Mouse (Mus musculus) heart, postnatal 25 days (tissue): Measurements from ENCODE around the gene Dnlz. TPM values are rescaled to one million over a fixed set of nuclear protein-coding genes. Genes with fewer than 3 reads are reported as not detected.

Source experiments
- DNase-seq: peaks from one replicate; pipeline ENCODE4 v3.0.0; 2022; ENCODE audit warnings: low spot score
- intact Hi-C: fragments of 180-260 bp; cut with DNase I; formaldehyde crosslinking; loops from one replicate; pipeline ENCODE4 v1.15.1; 2025
- total RNA-seq, 2 experiments: library from RNA; stranded (reverse); gene quantifications; 2 replicates each; pipeline ENCODE4 v1.2.3; 2021

Gene Dnlz
- total RNA-seq, 2 experiments from 2014 or later: 20.0 to 21.8 TPM

GRCm38 (mm10) chr2:26306702-26307101, 45.2 kb downstream of the Dnlz start:
- DNase-seq: no peak
- intact Hi-C loops: no loop called here

DNA sequence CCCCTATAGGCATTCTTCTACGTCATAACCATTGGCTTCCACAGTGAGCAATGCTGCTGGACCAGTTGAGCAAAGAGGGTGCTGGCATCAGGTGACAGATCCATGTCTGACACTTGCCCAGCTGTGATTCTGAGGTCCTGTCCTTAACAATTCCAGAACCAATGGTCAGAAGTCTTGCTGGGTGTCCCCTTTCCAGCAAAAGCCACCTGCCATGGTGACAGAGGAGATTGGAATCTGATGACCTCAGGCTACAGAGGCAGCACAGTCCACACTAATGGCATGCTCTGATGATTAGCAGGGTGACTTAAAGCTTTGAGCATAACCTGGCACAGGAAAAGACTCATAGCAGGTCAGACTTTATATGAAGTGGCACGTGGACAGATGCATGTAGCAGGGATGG, 46.4 kb downstream of the Dnlz start:
- intact Hi-C loops: no loop called here
- DNase-seq: no peak

DNA sequence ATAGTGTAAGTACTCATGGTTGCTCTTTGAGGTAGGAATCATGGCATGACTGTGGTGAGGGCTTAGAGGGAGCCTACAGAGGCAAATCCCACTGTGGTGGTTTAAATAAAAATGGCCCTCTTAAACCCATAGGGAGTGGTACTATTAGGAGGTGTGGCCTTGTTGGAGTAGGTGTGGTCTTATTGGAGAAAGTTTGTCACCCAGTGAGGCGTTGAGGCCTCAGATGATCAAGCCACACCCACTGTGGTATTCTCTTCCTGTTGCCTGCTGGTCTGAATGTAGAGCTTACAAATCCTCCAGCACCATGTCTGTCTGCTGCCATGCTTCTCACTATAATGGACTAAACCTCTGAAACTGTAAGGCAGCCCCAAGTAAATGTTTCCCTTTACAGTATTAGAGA, 47.2 kb downstream of the Dnlz start:
- intact Hi-C loops: loop anchor here (5.0 kb wide), 1 partner anchor 108 kb away; no protein-coding TSS in a partner anchor
- DNase-seq: no peak

DNA sequence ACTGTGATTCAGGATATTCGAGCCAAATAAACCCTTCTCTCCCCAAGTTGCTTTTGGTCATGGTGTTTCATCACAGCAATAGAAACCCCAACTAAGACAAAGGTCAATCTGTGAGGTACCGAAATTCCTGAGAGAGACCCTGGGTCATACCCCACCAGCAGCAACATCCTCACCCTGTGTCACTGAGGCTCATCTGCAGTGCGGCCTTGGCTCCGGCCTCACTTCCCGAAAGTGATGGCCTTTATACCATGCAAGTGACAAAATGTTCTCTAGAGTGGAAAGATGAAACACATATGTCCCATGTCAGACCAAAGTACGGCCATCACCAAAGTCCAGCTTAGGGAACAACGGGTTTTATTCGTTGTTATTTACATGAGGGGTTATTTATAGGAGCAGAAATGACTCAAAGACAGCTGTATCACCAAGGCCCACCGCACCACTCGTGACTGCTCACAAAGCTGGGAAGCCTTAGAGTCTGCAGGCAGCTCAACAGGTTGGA, 49.9 kb downstream of the Dnlz start:
- DNase-seq: no peak
- intact Hi-C loops: loop anchor here (5.0 kb wide), 1 partner anchor 110 kb away; no protein-coding TSS in a partner anchor

DNA sequence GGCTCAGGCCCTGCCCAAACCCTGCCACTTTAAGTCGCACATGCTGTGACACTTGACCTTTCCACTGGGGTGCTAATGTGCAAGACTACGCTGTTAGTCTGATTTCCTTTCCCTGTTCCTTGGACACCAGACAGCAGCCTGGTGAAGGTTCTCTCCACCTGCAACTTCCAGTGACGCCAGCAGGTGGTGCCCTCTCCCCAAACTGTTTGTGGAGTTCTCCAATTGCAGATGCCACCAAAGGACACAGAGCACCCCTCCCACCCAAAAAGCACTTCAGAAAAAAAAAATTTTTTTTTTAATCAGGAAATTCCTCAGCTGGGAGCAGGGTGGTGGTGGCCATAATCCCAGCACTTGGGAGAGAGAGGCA, 51.1 kb downstream of the Dnlz start:
- peak; percentile 77 for DNase-seq
- intact Hi-C loops: loop anchor here (2.0 to 5.0 kb wide), 3 partner anchors 54 to 266 kb away; no protein-coding TSS in a partner anchor

DNA sequence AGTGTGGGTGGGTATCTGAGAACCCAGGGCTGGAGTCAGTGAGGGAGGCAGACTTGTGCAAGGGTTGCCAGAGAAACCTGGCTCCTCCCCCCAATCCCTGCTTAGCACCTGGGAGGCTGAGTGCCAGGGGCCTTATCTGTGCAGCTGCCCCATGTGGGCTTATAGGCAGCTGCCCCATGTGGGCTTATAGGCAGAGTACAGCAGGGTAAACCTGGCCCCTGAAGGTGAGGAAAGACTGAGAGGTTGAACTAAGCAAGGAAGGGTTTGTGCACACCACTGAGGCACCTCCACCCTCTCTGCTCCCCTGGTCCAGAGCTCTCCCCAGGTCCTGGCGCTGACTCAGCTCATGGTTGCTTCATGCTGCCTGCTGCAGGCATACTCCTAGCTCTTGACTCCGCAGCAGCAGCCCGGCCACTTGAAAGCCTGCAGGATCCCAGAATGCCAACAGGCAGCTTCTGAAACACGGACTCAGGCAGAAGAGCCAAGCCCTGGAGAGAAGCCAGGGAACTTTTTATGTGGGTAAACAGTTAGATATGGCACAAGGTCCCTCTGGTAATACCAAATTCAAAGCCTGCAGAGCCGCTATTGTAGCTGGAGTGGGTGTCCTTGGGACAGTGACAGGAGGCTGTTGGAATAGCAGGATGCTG, 51.6 kb downstream of the Dnlz start:
- intact Hi-C loops: loop anchor here (2.0 to 5.0 kb wide), 3 partner anchors 55 to 267 kb away; no protein-coding TSS in a partner anchor
- no peak for DNase-seq

DNA sequence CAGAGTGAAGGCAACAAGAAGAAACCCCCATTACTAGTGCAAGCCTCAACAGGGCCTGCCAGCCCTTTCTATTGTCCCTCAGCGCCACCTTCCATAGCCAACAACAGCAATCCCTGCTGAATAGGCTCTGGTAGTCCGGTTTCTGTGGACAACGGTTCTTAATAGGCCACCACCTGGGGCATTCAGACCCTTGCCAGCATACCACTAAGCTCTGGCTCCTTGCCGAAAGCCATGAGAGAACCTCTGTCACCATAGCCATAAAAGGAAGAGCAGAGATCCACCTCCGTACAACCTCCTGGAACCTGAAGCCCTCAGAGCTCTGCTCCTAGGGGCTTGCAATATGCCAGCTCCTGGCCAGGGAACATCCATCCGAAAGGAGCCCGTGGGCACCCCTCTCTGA, 52.6 kb downstream of the Dnlz start:
- no peak for DNase-seq
- intact Hi-C loops: no loop called here

DNA sequence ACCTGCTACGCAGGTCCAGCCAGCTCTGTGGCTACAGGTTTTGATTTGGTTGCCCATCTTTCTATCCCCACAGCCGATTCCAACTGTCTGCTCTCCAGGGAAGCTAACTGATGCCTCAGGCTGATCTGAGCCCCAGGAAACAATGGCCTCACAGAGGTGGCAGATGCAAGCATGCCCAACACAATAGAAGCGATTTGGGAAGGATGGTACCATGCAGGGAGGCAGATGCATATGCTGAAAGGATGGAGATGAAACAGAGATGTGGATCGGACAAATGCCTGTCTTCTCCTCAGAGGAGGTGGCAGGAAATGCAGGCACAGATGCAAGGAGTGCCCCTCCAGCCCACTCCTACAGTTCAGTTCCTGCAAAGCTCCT, 53.1 kb downstream of the Dnlz start:
- intact Hi-C loops: no loop called here
- DNase-seq: no peak

DNA sequence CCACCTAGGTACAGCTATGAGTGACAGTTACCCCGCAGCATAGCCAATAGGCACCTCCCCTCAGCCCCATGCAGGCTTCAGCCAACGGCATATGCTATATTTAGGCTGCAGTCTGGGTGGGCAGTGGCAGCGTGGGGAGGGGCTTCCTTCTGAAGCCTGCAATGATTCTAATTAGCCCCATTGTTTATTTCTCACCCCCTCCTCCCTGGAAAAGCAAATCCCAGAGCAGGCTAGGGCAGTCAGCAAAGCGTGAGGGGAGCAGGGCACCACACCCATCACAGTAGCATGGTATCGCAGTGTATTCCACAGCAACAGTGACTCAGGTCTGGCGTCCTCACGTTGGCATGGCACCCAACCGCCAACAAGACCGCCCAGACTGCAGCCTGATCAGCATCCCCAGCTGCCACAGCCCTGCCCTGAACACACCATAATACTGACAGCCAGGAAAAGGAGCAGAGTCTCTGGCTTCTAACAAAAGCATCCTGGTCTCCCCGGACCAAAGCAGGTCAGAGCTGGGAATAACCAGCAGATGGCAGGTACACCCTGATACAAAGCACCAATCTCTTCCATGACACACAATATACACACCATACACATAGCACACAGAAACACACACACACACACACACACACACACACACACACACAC, 53.6 kb downstream of the Dnlz start:
- intact Hi-C loops: no loop called here
- no peak for DNase-seq

Other genes with a start within 250 kb of the Dnlz start
- gene Nacc2, start 228.9 kb downstream of the Dnlz start, total RNA-seq: 10 to 100 TPM; 25.5 to 28.9 TPM
- not detected for gene Lhx3, start 143.8 kb downstream of the Dnlz start, total RNA-seq
- 10 to 100 TPM; 15.8 to 15.9 TPM for gene Qsox2, start 114.6 kb downstream of the Dnlz start, total RNA-seq
- gene Ccdc187, start 57.6 kb downstream of the Dnlz start, total RNA-seq: under 1 TPM; 0.08 to 0.18 TPM
- 100 to 1,000 TPM; 195 to 226 TPM for gene Gpsm1, start 36.6 kb downstream of the Dnlz start, total RNA-seq
- gene Card9, start 8.8 kb upstream of the Dnlz start, total RNA-seq: 1 to 10 TPM; 1.8 to 1.9 TPM
- 10 to 100 TPM in 1 of 2 experiments, 1 to 10 TPM in 1; 8.9 to 11.2 TPM for gene Snapc4, start 28.5 kb upstream of the Dnlz start, total RNA-seq
- gene Entr1, start 37.2 kb upstream of the Dnlz start, total RNA-seq: 10 to 100 TPM; 49.1 to 50.1 TPM
- 100 to 1,000 TPM; 129 to 130 TPM for gene Pmpca, start 37.2 kb upstream of the Dnlz start, total RNA-seq
- gene Inpp5e, start 57.1 kb upstream of the Dnlz start, total RNA-seq: 10 to 100 TPM; 15.2 to 16.9 TPM
- gene Sec16a, start 93.1 kb upstream of the Dnlz start, total RNA-seq: 10 to 100 TPM; 34.9 to 38.8 TPM
- 10 to 100 TPM; 27.5 to 32.3 TPM for gene Notch1, start 164.6 kb upstream of the Dnlz start, total RNA-seq
- 100 to 1,000 TPM; 149 to 179 TPM for gene Egfl7, start 227.9 kb upstream of the Dnlz start, total RNA-seq
- not detected for gene Gm20532, start 234.5 kb upstream of the Dnlz start, total RNA-seq